Mouse (Mus musculus): ENCODE data around the gene Naaladl1. TPM values are rescaled to one million over a fixed set of nuclear protein-coding genes. Genes with fewer than 3 reads are reported as not detected.

Gene Naaladl1
- polyA plus RNA-seq, 1 experiment from 2014 or later: 0.44 TPM

DNA sequence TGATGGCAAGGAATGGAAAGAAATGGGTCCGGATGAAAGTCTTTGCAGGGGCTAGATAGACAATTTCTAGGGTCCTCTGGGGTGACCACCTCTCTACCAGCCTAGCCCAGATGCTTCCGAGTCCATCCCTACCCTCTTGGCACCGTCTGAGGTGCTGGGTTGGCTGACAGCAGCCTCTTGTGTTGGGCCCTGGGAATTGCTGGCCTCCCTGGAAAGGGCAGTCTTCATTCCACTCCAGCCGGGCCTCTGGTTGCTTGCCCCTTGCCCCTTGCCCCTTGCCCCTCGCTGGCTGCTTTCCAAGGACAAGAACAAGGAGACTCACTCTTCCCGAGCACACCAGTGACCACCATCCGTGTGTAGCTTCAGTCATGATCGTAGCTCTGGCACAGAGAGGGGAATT lies 50.8 kb downstream of the Naaladl1 start:
- no peaks in the 10 kb centered on the region for H3K9me3 ChIP-seq (ENCODE audit: control insufficient read depth, low read length)
- 63% methylated on average over 8 of the region's 8 CpGs for WGBS
- ATAC-seq (ENCODE audit: low read depth): no peak

DNA sequence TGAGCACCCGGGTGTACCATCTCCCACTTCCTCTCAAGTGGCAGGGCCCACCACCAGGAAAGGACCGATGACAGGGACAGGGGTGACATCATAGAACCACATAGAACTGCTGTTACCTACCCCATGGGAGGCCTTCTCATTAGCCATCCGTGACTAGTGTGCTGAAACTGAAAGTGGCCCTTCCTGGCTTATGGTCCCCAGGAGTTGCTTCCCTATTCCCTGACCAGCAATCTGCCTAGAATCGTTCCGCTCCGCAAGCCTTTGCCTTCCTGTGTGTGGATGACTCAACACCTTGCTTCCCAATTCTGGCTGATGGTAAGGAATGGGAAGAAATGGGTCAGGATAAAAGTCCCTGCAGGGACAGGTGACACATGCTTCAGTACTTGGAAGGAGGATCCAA lies 51.6 kb downstream of the Naaladl1 start:
- H3K9ac ChIP-seq (replicated peaks; ENCODE audit: low read depth, low read length): no peak overlapping the region
- no peaks in the 10 kb centered on the region for H3K27me3 ChIP-seq (ENCODE audit: control insufficient read depth, insufficient read depth, low read length)
- H3K4me3 ChIP-seq (ENCODE audit: low read depth, low read length): no peak overlapping the region
- H3K4me1 ChIP-seq (ENCODE audit: control insufficient read depth, insufficient read depth, low read length): no peaks in the 10 kb centered on the region
- H3K4me2 ChIP-seq (ENCODE audit: low read depth, low read length): no peak overlapping the region
- no peaks in the 10 kb centered on the region for H3K9me3 ChIP-seq (ENCODE audit: control insufficient read depth, low read length)
- ATAC-seq (ENCODE audit: low read depth): no peak
- H3K36me3 ChIP-seq (ENCODE audit: control insufficient read depth, insufficient read depth, low read length): no peaks in the 10 kb centered on the region
- WGBS: 71% methylated on average over 6 of the region's 6 CpGs
- no peak overlapping the region for H3K27ac ChIP-seq (ENCODE audit: low read depth, low read length)

More for the DNA sequence above, 50.8 kb downstream of the Naaladl1 start:
- no peak overlapping the region for H3K4me2 ChIP-seq (ENCODE audit: low read depth, low read length)
- no peaks in the 10 kb centered on the region for H3K4me1 ChIP-seq (ENCODE audit: control insufficient read depth, insufficient read depth, low read length)
- H3K27me3 ChIP-seq (ENCODE audit: control insufficient read depth, insufficient read depth, low read length): no peaks in the 10 kb centered on the region
- H3K9ac ChIP-seq (replicated peaks; ENCODE audit: low read depth, low read length): no peak overlapping the region
- no peak overlapping the region for H3K4me3 ChIP-seq (ENCODE audit: low read depth, low read length)
- H3K27ac ChIP-seq (ENCODE audit: low read depth, low read length): no peak overlapping the region
- H3K36me3 ChIP-seq (ENCODE audit: control insufficient read depth, insufficient read depth, low read length): no peaks in the 10 kb centered on the region

DNA sequence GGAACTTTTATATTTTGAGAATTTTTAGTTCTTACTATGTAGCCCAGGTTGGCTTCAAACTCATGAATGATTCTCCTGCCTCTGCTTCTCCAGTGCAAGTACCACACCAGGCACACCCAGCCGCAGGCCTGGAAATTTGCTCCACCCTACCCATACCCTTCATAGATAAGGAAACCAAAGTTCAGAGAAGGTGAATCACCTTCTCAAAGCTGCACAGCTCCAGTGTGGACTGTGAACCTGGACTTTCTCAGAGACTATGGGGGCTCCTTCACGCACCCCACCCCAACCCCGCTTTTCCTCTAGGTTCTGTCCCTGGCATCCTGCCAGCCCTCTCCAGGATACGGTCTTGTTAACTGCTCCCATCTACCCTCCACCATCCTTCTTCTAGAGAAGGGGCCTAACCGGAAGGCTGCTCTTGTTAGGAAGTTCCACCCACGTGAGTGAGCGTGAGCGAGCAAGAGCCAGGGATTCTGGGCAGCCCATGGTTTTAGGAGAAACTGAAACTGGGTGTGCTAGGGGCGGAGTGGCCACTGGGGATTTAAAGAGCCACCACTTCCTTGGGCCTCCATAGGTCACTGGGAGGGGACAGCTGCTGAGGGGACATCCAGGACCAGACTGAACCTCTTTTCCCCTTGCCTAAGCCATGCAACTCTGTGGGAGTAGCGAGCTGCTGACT lies 58.4 kb downstream of the Naaladl1 start:
- no peak overlapping the region for H3K9ac ChIP-seq (replicated peaks; ENCODE audit: low read depth, low read length)
- no peaks in the 10 kb centered on the region for H3K27me3 ChIP-seq (ENCODE audit: control insufficient read depth, insufficient read depth, low read length)
- no peak for ATAC-seq (ENCODE audit: low read depth)
- no peak overlapping the region for H3K27ac ChIP-seq (ENCODE audit: low read depth, low read length)
- no peak overlapping the region for H3K4me3 ChIP-seq (ENCODE audit: low read depth, low read length)
- 77% methylated on average over 10 of the region's 10 CpGs for WGBS
- no peak overlapping the region for H3K4me2 ChIP-seq (ENCODE audit: low read depth, low read length)
- no peaks in the 10 kb centered on the region for H3K36me3 ChIP-seq (ENCODE audit: control insufficient read depth, insufficient read depth, low read length)
- H3K4me1 ChIP-seq (ENCODE audit: control insufficient read depth, insufficient read depth, low read length): no peaks in the 10 kb centered on the region
- H3K9me3 ChIP-seq (ENCODE audit: control insufficient read depth, low read length): no peaks in the 10 kb centered on the region

Other genes with a start within 250 kb of the Naaladl1 start
- 9.4 and 12.7 TPM in 2 replicates for gene Frmd8, start 230.5 kb upstream of the Naaladl1 start, polyA plus RNA-seq (2014; fragmentation: Nextera tagmentation; extraction: Ambion mirVana)
- gene Slc25a45, start 228.0 kb upstream of the Naaladl1 start, polyA plus RNA-seq (2014; fragmentation: Nextera tagmentation; extraction: Ambion mirVana): 0.59 and 1.3 TPM in 2 replicates
- gene Tigd3, start 211.6 kb upstream of the Naaladl1 start, polyA plus RNA-seq (2014; fragmentation: Nextera tagmentation; extraction: Ambion mirVana): 11.4 and 12.8 TPM in 2 replicates
- 85.3 and 102 TPM in 2 replicates for gene Dpf2, start 192.8 kb upstream of the Naaladl1 start, polyA plus RNA-seq (2014; fragmentation: Nextera tagmentation; extraction: Ambion mirVana)
- 16.7 and 17.4 TPM in 2 replicates for gene Cdc42ep2, start 181.0 kb upstream of the Naaladl1 start, polyA plus RNA-seq (2014; fragmentation: Nextera tagmentation; extraction: Ambion mirVana)
- gene Pola2, start 141.6 kb upstream of the Naaladl1 start, polyA plus RNA-seq (2014; fragmentation: Nextera tagmentation; extraction: Ambion mirVana): 18.0 and 21.6 TPM in 2 replicates
- gene Slc22a20, start 119.6 kb upstream of the Naaladl1 start, polyA plus RNA-seq (2014; fragmentation: Nextera tagmentation; extraction: Ambion mirVana): not detected in 2 replicates
- gene Capn1, start 89.9 kb upstream of the Naaladl1 start, polyA plus RNA-seq (2014; fragmentation: Nextera tagmentation; extraction: Ambion mirVana): 3.4 and 7.0 TPM in 2 replicates
- gene Syvn1, start 59.2 kb upstream of the Naaladl1 start, polyA plus RNA-seq (2014; fragmentation: Nextera tagmentation; extraction: Ambion mirVana): 29.3 and 35.3 TPM in 2 replicates
- 63.2 and 65.5 TPM in 2 replicates for gene Mrpl49, start 48.0 kb upstream of the Naaladl1 start, polyA plus RNA-seq (2014; fragmentation: Nextera tagmentation; extraction: Ambion mirVana)
- 538 and 563 TPM in 2 replicates for gene Fau, start 47.9 kb upstream of the Naaladl1 start, polyA plus RNA-seq (2014; fragmentation: Nextera tagmentation; extraction: Ambion mirVana)
- 34.3 and 34.8 TPM in 2 replicates for gene Znhit2, start 44.6 kb upstream of the Naaladl1 start, polyA plus RNA-seq (2014; fragmentation: Nextera tagmentation; extraction: Ambion mirVana)
- 53.4 and 63.7 TPM in 2 replicates for gene Tm7sf2, start 37.4 kb upstream of the Naaladl1 start, polyA plus RNA-seq (2014; fragmentation: Nextera tagmentation; extraction: Ambion mirVana)
- gene Vps51, start 28.6 kb upstream of the Naaladl1 start, polyA plus RNA-seq (2014; fragmentation: Nextera tagmentation; extraction: Ambion mirVana): 72.9 and 73.2 TPM in 2 replicates
- 0.55 TPM in 1 of 2 replicates, not detected in the other for gene Tmem262, start 25.7 kb upstream of the Naaladl1 start, polyA plus RNA-seq (2014; fragmentation: Nextera tagmentation; extraction: Ambion mirVana)
- 1.2 and 1.7 TPM in 2 replicates for gene Gm28374, start 23.5 kb upstream of the Naaladl1 start, polyA plus RNA-seq (2014; fragmentation: Nextera tagmentation; extraction: Ambion mirVana)
- 74.0 and 85.6 TPM in 2 replicates for gene Zfpl1, start 20.8 kb upstream of the Naaladl1 start, polyA plus RNA-seq (2014; fragmentation: Nextera tagmentation; extraction: Ambion mirVana)
- 3.0 and 3.5 TPM in 2 replicates for gene Cdca5, start 20.8 kb upstream of the Naaladl1 start, polyA plus RNA-seq (2014; fragmentation: Nextera tagmentation; extraction: Ambion mirVana)
- gene AC131692.1, start 11.4 kb upstream of the Naaladl1 start, polyA plus RNA-seq (2014; fragmentation: Nextera tagmentation; extraction: Ambion mirVana): not detected in 2 replicates
- 52.1 and 53.1 TPM in 2 replicates for gene Sac3d1, start 12.9 kb downstream of the Naaladl1 start, polyA plus RNA-seq (2014; fragmentation: Nextera tagmentation; extraction: Ambion mirVana)
- gene Snx15, start 22.5 kb downstream of the Naaladl1 start, polyA plus RNA-seq (2014; fragmentation: Nextera tagmentation; extraction: Ambion mirVana): 63.9 and 72.8 TPM in 2 replicates
- not detected in 2 replicates for gene Batf2, start 35.2 kb downstream of the Naaladl1 start, polyA plus RNA-seq (2014; fragmentation: Nextera tagmentation; extraction: Ambion mirVana)
- gene Arl2, start 35.8 kb downstream of the Naaladl1 start, polyA plus RNA-seq (2014; fragmentation: Nextera tagmentation; extraction: Ambion mirVana): 114 and 123 TPM in 2 replicates
- gene Majin, start 78.6 kb downstream of the Naaladl1 start, polyA plus RNA-seq (2014; fragmentation: Nextera tagmentation; extraction: Ambion mirVana): 0.21 TPM in 1 of 2 replicates, not detected in the other
- gene Gpha2, start 120.6 kb downstream of the Naaladl1 start, polyA plus RNA-seq (2014; fragmentation: Nextera tagmentation; extraction: Ambion mirVana): not detected in 2 replicates
- 150 and 154 TPM in 2 replicates for gene Ppp2r5b, start 130.1 kb downstream of the Naaladl1 start, polyA plus RNA-seq (2014; fragmentation: Nextera tagmentation; extraction: Ambion mirVana)
- gene Atg2a, start 135.9 kb downstream of the Naaladl1 start, polyA plus RNA-seq (2014; fragmentation: Nextera tagmentation; extraction: Ambion mirVana): 16.0 and 16.1 TPM in 2 replicates
- gene Ehd1, start 170.9 kb downstream of the Naaladl1 start, polyA plus RNA-seq (2014; fragmentation: Nextera tagmentation; extraction: Ambion mirVana): 53.4 and 74.8 TPM in 2 replicates
- gene Cdc42bpg, start 200.7 kb downstream of the Naaladl1 start, polyA plus RNA-seq (2014; fragmentation: Nextera tagmentation; extraction: Ambion mirVana): 0.61 and 0.71 TPM in 2 replicates
- 36.8 and 43.9 TPM in 2 replicates for gene Men1, start 229.2 kb downstream of the Naaladl1 start, polyA plus RNA-seq (2014; fragmentation: Nextera tagmentation; extraction: Ambion mirVana)
- 13.3 and 15.8 TPM in 2 replicates for gene Map4k2, start 235.4 kb downstream of the Naaladl1 start, polyA plus RNA-seq (2014; fragmentation: Nextera tagmentation; extraction: Ambion mirVana)

Data from neural tube, embryonic 14.5 days (tissue).